In the genomic region with DNA sequence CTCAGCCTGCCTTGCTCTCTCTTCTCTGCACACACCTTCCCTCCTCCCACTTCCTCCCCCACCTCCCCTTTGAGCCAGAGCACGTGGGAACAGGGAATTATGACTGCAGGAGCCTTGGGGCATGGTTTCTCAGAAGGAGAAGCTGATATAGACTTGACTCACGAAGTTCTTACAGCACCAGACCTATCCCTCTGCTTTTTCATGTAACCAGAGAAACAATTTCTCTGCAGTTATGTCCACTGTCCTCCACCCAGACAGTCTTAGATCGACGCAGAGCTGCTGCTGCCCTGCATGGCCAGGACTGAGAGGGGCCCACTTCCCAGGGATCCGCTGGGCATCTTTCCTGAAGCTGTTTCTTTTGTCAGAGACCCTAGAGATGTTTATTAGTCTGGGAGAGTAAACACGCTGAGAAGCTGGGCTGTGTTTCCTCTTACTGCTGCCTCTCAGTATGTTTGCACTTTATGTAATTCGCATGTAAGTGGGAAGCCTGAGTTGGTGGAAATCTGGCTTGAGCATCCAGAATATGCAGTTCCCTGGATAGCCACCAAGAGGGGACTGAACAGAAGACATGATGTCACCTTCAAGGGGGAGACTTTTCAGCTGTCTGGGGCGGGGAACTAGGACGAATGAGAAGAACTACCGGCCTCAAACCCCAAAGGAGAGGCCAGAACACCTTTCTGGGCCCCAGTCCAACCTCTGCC, we compare ENCODE assay signal across 9 mouse cellular contexts. TPM values are rescaled to one million over a fixed set of nuclear protein-coding genes. Genes with fewer than 3 reads are reported as not detected.
DNase-seq lines count a peak whose midpoint lies in the region; ATAC-seq and TF ChIP-seq lines count a peak whose summit lies in the region.
"Had no signal": no experiment of that assay in that cellular context is flagged by ENCODE, and none has a peak within 500 bp of the region (broad histone marks: within the 10 kb centered on the region; RNA-seq: fewer than 3 reads in every experiment).

No protein-coding gene starts in this region.

- no peaks in the 10 kb centered on the region for H3K9me3 ChIP-seq in heart, embryonic 11.5 days (replicated peaks; ENCODE audit: control insufficient read depth, low read length)
- H3K9me3 ChIP-seq in stomach, embryonic 14.5 days (ENCODE audit: control insufficient read depth, low read depth, low read length) = no peaks in the 10 kb centered on the region
- H3K9me3 ChIP-seq: megakaryocyte, embryonic 14.5 days had no signal

- POLR2A ChIA-PET in Patski (lab: Charles Lee) = interaction anchor here (1.1 kb wide), 1 partner anchor 55 kb away, joined by 3 read pairs; the partner anchor contains the start of gene Calm2

- no peak overlapping the region for H3K27ac ChIP-seq in heart, adult 2 months
- H3K27ac ChIP-seq in heart, embryonic 11.5 days (ENCODE audit: low read depth, low read length) = no peak overlapping the region
- H3K27ac ChIP-seq in stomach, embryonic 14.5 days (ENCODE audit: low read length) = peak overlapping the region; percentile 10; the same call in 1 of the 2 replicates

- no peak for TF ChIP-seq POLR2A in heart, adult 2 months (IDR thresholded peaks at IDR 0.05; ENCODE audit: insufficient read depth, low read depth, low read length)

- DNase-seq in heart, adult 2 months = no peak
- DNase-seq in Patski (ENCODE audit: low read depth, low spot score) = no peak
- peak; percentile 47 for DNase-seq in heart, postnatal 4 days
- DNase-seq in left cerebral cortex, postnatal 25 days (ENCODE audit: low spot score in 2 of 2) = peak; percentile 67 to 96
- no peak for DNase-seq in retina, embryonic 14.5 days (ENCODE audit: low spot score)
- DNase-seq in urinary bladder, postnatal 4 days (ENCODE audit: low spot score in 2 of 2) = no peak

- 39% methylated on average over 10 of the region's 10 CpGs for WGBS in heart, adult 2 months
- 31% methylated on average over 10 of the region's 10 CpGs for WGBS in heart, embryonic 11.5 days (ENCODE audit: insufficient replicate concordance)
- 20% methylated on average over 10 of the region's 10 CpGs for WGBS in stomach, embryonic 14.5 days

- H3K4me2 ChIP-seq in heart, embryonic 11.5 days = no peak overlapping the region
- no peak overlapping the region for H3K4me2 ChIP-seq in stomach, embryonic 14.5 days (replicated peaks; ENCODE audit: low read depth, low read length)

- H3K9ac ChIP-seq in heart, adult 2 months (ENCODE audit: low read depth, low read length) = no peak overlapping the region
- H3K9ac ChIP-seq in heart, embryonic 11.5 days (ENCODE audit: low read depth, low read length) = no peak overlapping the region
- H3K9ac ChIP-seq in stomach, embryonic 14.5 days (replicated peaks; ENCODE audit: low read depth, low read length) = no peak overlapping the region

- CTCF ChIA-PET in Patski (lab: Charles Lee) = interaction anchor here (1.2 to 1.5 kb wide), 4 partner anchors 8 to 20 kb away, joined by 3 read pairs; no protein-coding TSS in a partner anchor

- H3K4me3 ChIP-seq in heart, adult 2 months = no peak overlapping the region
- H3K4me3 ChIP-seq in heart, embryonic 11.5 days (ENCODE audit: low read depth, low read length) = no peak overlapping the region
- no peak overlapping the region for H3K4me3 ChIP-seq in stomach, embryonic 14.5 days (ENCODE audit: low read depth, low read length)
- H3K4me3 ChIP-seq: megakaryocyte, embryonic 14.5 days had no signal

- TF ChIP-seq CTCF in heart, adult 2 months (IDR thresholded peaks at IDR 0.05) = 0 out of 2 replicates have a peak, but pooled peaks have one; percentile 7
- no peak for TF ChIP-seq CTCF in Patski (IDR thresholded peaks at IDR 0.05)

- in situ Hi-C loops in Patski (cut with MboI; ENCODE audit: low pct_unique_long_range_greater_than_20kb) = no loop called here

- no peaks in the 10 kb centered on the region for H3K36me3 ChIP-seq in heart, adult 2 months (ENCODE audit: control insufficient read depth, insufficient read depth, low read length)
- H3K36me3 ChIP-seq in heart, embryonic 11.5 days (ENCODE audit: control insufficient read depth, insufficient read depth, low read length) = no peaks in the 10 kb centered on the region
- H3K36me3 ChIP-seq in stomach, embryonic 14.5 days (ENCODE audit: control insufficient read depth, insufficient read depth, low read length) = no peaks in the 10 kb centered on the region

- no peak for ATAC-seq in heart, embryonic 11.5 days (replicated peaks; ENCODE audit: insufficient number of reproducible peaks, low FRiP score, low TSS enrichment)
- ATAC-seq in Patski = peak; percentile 40
- ATAC-seq in stomach, embryonic 14.5 days (ENCODE audit: insufficient number of reproducible peaks, insufficient read depth, low FRiP score, low read depth) = 0 out of 2 replicates have a peak, but pooled peaks have one; percentile 8

- H3K4me1 ChIP-seq in heart, adult 2 months (ENCODE audit: control insufficient read depth, insufficient read depth, low read length) = peaks cover 1% of the 10 kb centered on the region; the same call in 1 of the 2 replicates
- H3K4me1 ChIP-seq in heart, embryonic 11.5 days (ENCODE audit: control insufficient read depth, insufficient read depth, low read length) = peaks cover 15% of the 10 kb centered on the region
- H3K4me1 ChIP-seq in stomach, embryonic 14.5 days (ENCODE audit: control insufficient read depth, insufficient read depth, low read length) = peaks cover 19% of the 10 kb centered on the region

- no peaks in the 10 kb centered on the region for H3K27me3 ChIP-seq in heart, adult 2 months (ENCODE audit: control insufficient read depth, insufficient read depth, low read length)
- H3K27me3 ChIP-seq in heart, embryonic 11.5 days (ENCODE audit: control insufficient read depth, insufficient read depth, low read length) = no peaks in the 10 kb centered on the region
- no peaks in the 10 kb centered on the region for H3K27me3 ChIP-seq in Patski
- H3K27me3 ChIP-seq in stomach, embryonic 14.5 days (ENCODE audit: control insufficient read depth, insufficient read depth, low read length) = no peaks in the 10 kb centered on the region

- no peak for TF ChIP-seq EP300 in heart, adult 2 months (IDR thresholded peaks at IDR 0.05; ENCODE audit: insufficient read depth, low read depth, low read length)

- no peaks in the 10 kb centered on the region for H3K79me2 ChIP-seq in heart, adult 2 months (replicated peaks; ENCODE audit: control insufficient read depth, insufficient read depth, low read length)

- intact Hi-C loops in heart, adult 2 months (cut with DNase I) = no loop called here
- intact Hi-C loops in left cerebral cortex, postnatal 25 days (cut with DNase I) = loop anchor here (1.0 to 2.0 kb wide), 3 partner anchors 21 to 55 kb away; partner anchors contain the start of gene Calm2

RNA-seq across cellular contexts. Expression of gene Calm2, which starts 55.1 kb away (rescaled TPM):
- 100 to 1,000 TPM; 132 to 145 TPM for total RNA-seq in heart, adult 2 months (2021)
- 36.7 and 86.5 TPM in 2 replicates for polyA plus RNA-seq in heart, adult 2 months (2012; rRNA removed)
- polyA plus RNA-seq in heart, embryonic 11.5 days (2014; fragmentation: Nextera tagmentation; extraction: Ambion mirVana) = 724 and 789 TPM in 2 replicates
- polyA plus RNA-seq in Patski (2021) = 899 TPM
- total RNA-seq in heart, postnatal 4 days (2021) = 100 to 1,000 TPM; 289 to 299 TPM
- 1,000 to 10,000 TPM; 2,216 to 2,449 TPM for total RNA-seq in left cerebral cortex, postnatal 25 days (2021)
- polyA plus RNA-seq in stomach, embryonic 14.5 days (2014; fragmentation: Nextera tagmentation; extraction: Ambion mirVana) = 951 and 1,023 TPM in 2 replicates

Comparison
In these comparisons a context has a peak if more than half of its experiments do, and no peak if none do; other contexts are left out.
1. DNase-seq: peak in heart, postnatal 4 days (single experiment) and left cerebral cortex, postnatal 25 days (2 of 2); none in heart, adult 2 months (0 of 2), Patski (single experiment), retina, embryonic 14.5 days (single experiment) and urinary bladder, postnatal 4 days (0 of 2).